Mouse (Mus musculus) kidney, postnatal 0 days (tissue): ENCODE results near the gene Atp13a3. TPM values are rescaled to one million over a fixed set of nuclear protein-coding genes. Genes with fewer than 3 reads are reported as not detected.
A peak's percentile ranks its signal among the peaks of the same experiment; 100 is the strongest.

Experiments
- ATAC-seq: fragments of 200-750 bp; cut with Nextera tagmentation; replicated peaks from 2 replicates; pipeline ENCODE4 v1.8.0; 2017; ENCODE audit warnings: low read depth, moderate number of reproducible peaks, moderate TSS enrichment, moderate library complexity; ENCODE audit not compliant: low FRiP score
- DNase-seq: peaks from one replicate; pipeline ENCODE4 v3.0.0-alpha.2; 2016; ENCODE audit warnings: low spot score
- H3K27ac ChIP-seq: fragments of 300-500 bp; sonication (generic); 2 replicates; pipeline ENCODE4 v1.5.1; 2014; ENCODE audit warnings: mild to moderate bottlenecking
- H3K27me3 ChIP-seq: fragments of 300-500 bp; sonication (generic); 2 replicates; pipeline ENCODE4 v1.6.1; 2014; ENCODE audit warnings: low read length, mixed read lengths; ENCODE audit not compliant: insufficient read depth
- H3K36me3 ChIP-seq: fragments of 300-500 bp; sonication (generic); 2 replicates; pipeline ENCODE4 v1.6.1; 2014; ENCODE audit warnings: low read length, mixed read lengths; ENCODE audit not compliant: insufficient read depth
- H3K4me1 ChIP-seq: fragments of 300-500 bp; sonication (generic); replicated peaks from 2 replicates; pipeline ENCODE4 v1.6.1; 2014; ENCODE audit warnings: antibody characterized with exemption, low read length, mixed read lengths; ENCODE audit not compliant: insufficient read depth
- H3K4me2 ChIP-seq: fragments of 300-500 bp; sonication (generic); 2 replicates; pipeline ENCODE4 v1.6.1; 2014; ENCODE audit warnings: mild to moderate bottlenecking, low read length, moderate library complexity, mixed read lengths
- H3K4me3 ChIP-seq: fragments of 300-500 bp; sonication (generic); replicated peaks from 2 replicates; pipeline ENCODE4 v1.5.1; 2014; ENCODE audit warnings: low read depth, low read length
- H3K9ac ChIP-seq: fragments of 300-500 bp; sonication (generic); 2 replicates; pipeline ENCODE4 v1.6.1; 2014; ENCODE audit warnings: low read depth, low read length
- H3K9me3 ChIP-seq: fragments of 300-500 bp; sonication (generic); replicated peaks from 2 replicates; pipeline ENCODE4 v1.6.1; 2016; ENCODE audit warnings: low read length, inconsistent platforms, mixed read lengths
- CTCF ChIP-seq: IDR thresholded peaks from 2 replicates; pipeline ENCODE4 v1.5.1; 2016; ENCODE audit warnings: antibody characterized with exemption, low read depth, mild to moderate bottlenecking, moderate library complexity
- WGBS: fragments of 180-500 bp; shearing (Covaris S2); extraction: QIAGEN DNeasy Blood & Tissue Kit; methylation state at CpG from one replicate; pipeline ENCODE4 v1.1.7; 2014; 5-methylcytosine and 5-hydroxymethylcytosine counted together
- polyA plus RNA-seq: library from polyadenylated mRNA; unstranded; fragments of >200 nt; fragmentation: Nextera tagmentation; extraction: Ambion mirVana; gene quantifications from 2 replicates; pipeline ENCODE4 v1.2.1, GENCODE M21; 2015

Gene Atp13a3
- polyA plus RNA-seq, 1 experiment from 2014 or later: 11.2 TPM

GRCm38 (mm10) chr16:30310647-30311046, 95.1 kb downstream of the Atp13a3 start, which contains the start of gene Gp5:
Gene Gp5, minus strand, starts transcription at chr16:30310779.
- Histone ChIP-seq H3K9ac (no peak within 1 kb of the TSS), H3K27me3 (peaks cover 19% of the 10 kb centered on the region), H3K4me3 (peak within 1 kb of the TSS; percentile 39; the same call in 1 of the 2 replicates), H3K36me3 (0 out of 2 replicates have a peak, but pooled peaks cover 3% of the 10 kb centered on the region), H3K9me3 (no peaks in the 10 kb centered on the region), H3K4me1 (peaks cover 15% of the 10 kb centered on the region), H3K4me2 (peak within 1 kb of the TSS; percentile 90), H3K27ac (no peak within 1 kb of the TSS)
- ATAC-seq (no peak), DNase-seq (no peak)
- no peak for TF ChIP-seq CTCF

- 57% methylated on average over 8 of the region's 8 CpGs for WGBS
- Histone ChIP-seq H3K36me3 (no peaks in the 10 kb centered on the region), H3K4me2 (no peak overlapping the region), H3K27ac (no peak overlapping the region), H3K27me3 (peaks cover 19% of the 10 kb centered on the region), H3K9ac (no peak overlapping the region), H3K4me3 (no peak overlapping the region), H3K4me1 (peaks cover 15% of the 10 kb centered on the region), H3K9me3 (no peaks in the 10 kb centered on the region)
- no peak for ATAC-seq
- no peak for DNase-seq
- TF ChIP-seq CTCF: no peak
Observed at GRCm38 (mm10) chr16:30310171-30310515, 95.6 kb downstream of the Atp13a3 start.

- Histone ChIP-seq H3K9me3 (no peaks in the 10 kb centered on the region), H3K4me3 (peak overlapping the region; percentile 39), H3K36me3 (no peaks in the 10 kb centered on the region), H3K4me1 (peaks cover 15% of the 10 kb centered on the region), H3K27ac (no peak overlapping the region), H3K27me3 (peaks cover 19% of the 10 kb centered on the region), H3K4me2 (peak overlapping the region; percentile 90), H3K9ac (0 out of 2 replicates have a peak overlapping the region, but pooled peaks have one; percentile 41)
- ATAC-seq: no peak
- TF ChIP-seq CTCF: no peak
- WGBS: 4% methylated on average over 34 of the region's 34 CpGs
- peak; percentile 21 for DNase-seq
Observed at GRCm38 (mm10) chr16:30309395-30310170, 96.2 kb downstream of the Atp13a3 start.

- WGBS: under 1% methylated on average over 72 of the region's 72 CpGs
- peaks cover 19% of the 10 kb centered on the region for H3K27me3 ChIP-seq
- no peak overlapping the region for H3K27ac ChIP-seq
- H3K4me1 ChIP-seq: peaks cover 15% of the 10 kb centered on the region
- no peaks in the 10 kb centered on the region for H3K36me3 ChIP-seq
- H3K9ac ChIP-seq: peak overlapping the region; percentile 41
- peak overlapping the region; percentile 39 for H3K4me3 ChIP-seq
- ATAC-seq (peak; percentile 57), DNase-seq (peak; percentile 38)
- H3K9me3 ChIP-seq: no peaks in the 10 kb centered on the region
- peak; percentile 16; the same call in 1 of the 2 replicates for TF ChIP-seq CTCF
- H3K4me2 ChIP-seq: peak overlapping the region; percentile 90
Observed at GRCm38 (mm10) chr16:30308616-30309394, 97.0 kb downstream of the Atp13a3 start.

GRCm38 (mm10) chr16:30307961-30308615, 97.7 kb downstream of the Atp13a3 start:
- Histone ChIP-seq H3K4me3 (peak overlapping the region; percentile 39), H3K27ac (no peak overlapping the region), H3K4me1 (peaks cover 15% of the 10 kb centered on the region), H3K9me3 (no peaks in the 10 kb centered on the region), H3K4me2 (peak overlapping the region; percentile 90), H3K27me3 (peaks cover 19% of the 10 kb centered on the region), H3K9ac (peak overlapping the region; percentile 41), H3K36me3 (no peaks in the 10 kb centered on the region)
- 13% methylated on average over 29 of the region's 29 CpGs for WGBS
- TF ChIP-seq CTCF: no peak
- DNase-seq: peak; percentile 16
- ATAC-seq: no peak

- H3K9ac ChIP-seq: no peak overlapping the region
- no peaks in the 10 kb centered on the region for H3K36me3 ChIP-seq
- H3K4me2 ChIP-seq: no peak overlapping the region
- ATAC-seq: no peak
- peaks cover 15% of the 10 kb centered on the region for H3K4me1 ChIP-seq
- WGBS: 57% methylated on average over 12 of the region's 12 CpGs
- no peaks in the 10 kb centered on the region for H3K9me3 ChIP-seq
- no peak overlapping the region for H3K4me3 ChIP-seq
- TF ChIP-seq CTCF: no peak
- no peak for DNase-seq
- H3K27ac ChIP-seq: no peak overlapping the region
- peaks cover 19% of the 10 kb centered on the region for H3K27me3 ChIP-seq
Observed at GRCm38 (mm10) chr16:30307306-30307705, 98.5 kb downstream of the Atp13a3 start.
